11 mouse cellular contexts compared by ENCODE assay signal in genomic region chr4:32164736-32165241, GRCm38 (mm10).
A peak's percentile ranks its signal among the peaks of the same experiment; 100 is the strongest.
DNase-seq lines count a peak whose midpoint lies in the region.
"Had no signal": no experiment of that assay in that cellular context is flagged by ENCODE, and none has a peak within 500 bp of the region (broad histone marks: within the 10 kb centered on the region; RNA-seq: fewer than 3 reads in every experiment).

No protein-coding gene starts in this region.

- DNase-seq in lung, postnatal 36 days = peak; percentile 28
- DNase-seq in lung, postnatal 10 days = no peak
- DNase-seq in CD8-positive naive resting alpha-beta T cell, adult 2 months (ENCODE audit: low read depth in 2 of 2, low spot score in 2 of 2) = peak; percentile 44 to 51
- peak; percentile 81 for DNase-seq in naive thymus-derived CD4-positive, alpha-beta T cell, adult 2 months (ENCODE audit: low read depth)
- DNase-seq in thymus, postnatal 25 days = peak; percentile 63
- DNase-seq in embryo, embryonic 10.5 days (ENCODE audit: low spot score) = no peak
- no peak for DNase-seq in ovary, postnatal 14 days (ENCODE audit: low spot score)
- no peak for DNase-seq in frontal cortex, postnatal 10 days (ENCODE audit: low spot score in 2 of 2)
- DNase-seq: cerebellum, adult 11 months; gastrocnemius, postnatal 14 days; kidney, postnatal 36 days had no signal

Comparison
In these comparisons a context has a peak if more than half of its experiments do, and no peak if none do; other contexts are left out.
1. DNase-seq: peak in lung, postnatal 36 days (single experiment), CD8-positive naive resting alpha-beta T cell, adult 2 months (2 of 2), naive thymus-derived CD4-positive, alpha-beta T cell, adult 2 months (single experiment) and thymus, postnatal 25 days (single experiment); none in lung, postnatal 10 days (single experiment), embryo, embryonic 10.5 days (single experiment), ovary, postnatal 14 days (single experiment) and frontal cortex, postnatal 10 days (0 of 2).